Mouse (Mus musculus): ENCODE data around the gene Top1.

GRCm38 (mm10) chr2:160733131-160733531 is 87.4 kb downstream of the Top1 start:
- no peak for TF ChIP-seq CTCF (IDR thresholded peaks at IDR 0.05; ENCODE audit: borderline replicate concordance, control insufficient read depth, extremely low read depth, insufficient read depth, low read length, poor library complexity)
- no peak for TF ChIP-seq POLR2A (IDR thresholded peaks at IDR 0.05; ENCODE audit: control insufficient read depth, extremely low read depth, insufficient read depth, low read length, poor library complexity)

Data from thymus, adult 2 months (tissue).